Mouse (Mus musculus): ENCODE data around the gene Fbxw27. TPM values are rescaled to one million over a fixed set of nuclear protein-coding genes. Genes with fewer than 3 reads are reported as not detected.

Fbxw27 gene
- 1.5 and 2.6 TPM in 2 replicates for polyA plus RNA-seq (2012; rRNA removed)

DNA sequence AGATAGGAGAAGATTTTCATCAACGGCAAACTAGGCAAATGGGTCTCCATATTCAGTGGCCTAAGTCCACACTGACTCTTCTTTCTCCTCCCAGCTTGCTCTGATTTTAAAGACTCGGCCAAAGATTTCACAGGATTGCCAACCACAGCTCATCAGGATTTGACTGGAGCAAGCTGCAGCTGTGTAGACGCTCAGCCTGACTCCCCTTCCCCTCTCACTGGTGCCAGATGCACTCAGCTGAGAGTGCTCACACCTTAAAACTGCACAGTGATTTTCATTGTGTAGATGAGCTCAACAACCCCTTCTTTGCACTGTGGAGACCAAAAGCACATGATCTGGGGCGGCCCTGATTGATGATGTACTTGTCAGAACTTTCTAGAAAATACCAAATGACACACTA lies at the start of gene Fbxw27:
Gene Fbxw27 (minus strand): TSS at position 101 of the 400 bp plus-strand sequence.

GRCm38 (mm10) chr9:109832391-109833087 lies 42.1 kb upstream of the Fbxw27 start, which contains the start of gene Nme6:
Gene Nme6, plus strand, starts transcription at chr9:109832749.

DNA sequence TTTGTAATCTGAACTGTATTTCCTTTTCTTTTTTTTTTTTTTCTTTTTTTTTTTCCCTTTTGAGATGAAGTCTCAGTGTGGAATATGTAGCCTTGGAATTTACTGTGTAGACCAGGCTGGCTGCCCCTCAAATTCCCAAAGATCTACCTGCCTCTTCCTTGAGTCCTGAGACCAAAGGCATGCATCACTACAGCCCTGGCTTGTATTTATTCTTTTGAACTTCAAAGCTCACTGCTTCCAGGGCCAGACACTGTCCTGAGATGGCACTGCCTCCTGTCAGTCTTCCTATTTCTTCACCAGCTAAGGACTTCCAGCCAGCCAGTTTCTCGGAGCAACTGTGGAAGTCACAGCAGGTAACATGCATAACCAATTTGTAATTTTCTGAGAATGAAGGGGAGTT lies 21.5 kb upstream of the Fbxw27 start, which contains the start of gene Spink8:
Gene Spink8 (plus strand): TSS at position 301 of the 400 bp plus-strand sequence.

GRCm38 (mm10) chr9:109745989-109746388 lies 44.5 kb downstream of the Fbxw27 start, which contains the start of gene Fbxw26:
Gene Fbxw26, minus strand, starts transcription at chr9:109746089.

Other genes starting within 250 kb of the Fbxw27 start
- gene Fbxw15, start 222.4 kb downstream of the Fbxw27 start, polyA plus RNA-seq (2012; rRNA removed): 4.1 and 7.2 TPM in 2 replicates
- 4.2 and 5.9 TPM in 2 replicates for gene Fbxw24, start 164.6 kb downstream of the Fbxw27 start, polyA plus RNA-seq (2012; rRNA removed)
- gene Fbxw25, start 126.0 kb downstream of the Fbxw27 start, polyA plus RNA-seq (2012; rRNA removed): 0.32 and 0.43 TPM in 2 replicates
- 2.4 and 4.7 TPM in 2 replicates for gene Fbxw18, start 88.0 kb downstream of the Fbxw27 start, polyA plus RNA-seq (2012; rRNA removed)
- 0.69 and 1.5 TPM in 2 replicates for gene Fbxw26, start 44.6 kb downstream of the Fbxw27 start, polyA plus RNA-seq (2012; rRNA removed)
- gene Spink8, start 21.6 kb upstream of the Fbxw27 start, polyA plus RNA-seq (2012; rRNA removed): 0.38 and 1.4 TPM in 2 replicates
- gene Nme6, start 42.1 kb upstream of the Fbxw27 start, polyA plus RNA-seq (2012; rRNA removed): 21.7 and 27.7 TPM in 2 replicates
- gene Camp, start 58.9 kb upstream of the Fbxw27 start, polyA plus RNA-seq (2012; rRNA removed): 0.23 and 1.0 TPM in 2 replicates
- gene Cdc25a, start 84.9 kb upstream of the Fbxw27 start, polyA plus RNA-seq (2012; rRNA removed): 10.6 and 19.1 TPM in 2 replicates
- 236 and 240 TPM in 2 replicates for gene Map4, start 140.8 kb upstream of the Fbxw27 start, polyA plus RNA-seq (2012; rRNA removed)